Mouse (Mus musculus) heart, postnatal 0 days (tissue): ENCODE measurements around the gene Rfc4.

ENCODE experiments used
- CTCF ChIP-seq: IDR thresholded peaks from 2 replicates; pipeline ENCODE4 v1.5.1; 2016; ENCODE audit warnings: antibody characterized with exemption, control low read depth, low read depth
- EP300 ChIP-seq: IDR thresholded peaks from 2 replicates; pipeline ENCODE4 v1.6.1; 2016; ENCODE audit warnings: antibody characterized with exemption, low read depth

DNA sequence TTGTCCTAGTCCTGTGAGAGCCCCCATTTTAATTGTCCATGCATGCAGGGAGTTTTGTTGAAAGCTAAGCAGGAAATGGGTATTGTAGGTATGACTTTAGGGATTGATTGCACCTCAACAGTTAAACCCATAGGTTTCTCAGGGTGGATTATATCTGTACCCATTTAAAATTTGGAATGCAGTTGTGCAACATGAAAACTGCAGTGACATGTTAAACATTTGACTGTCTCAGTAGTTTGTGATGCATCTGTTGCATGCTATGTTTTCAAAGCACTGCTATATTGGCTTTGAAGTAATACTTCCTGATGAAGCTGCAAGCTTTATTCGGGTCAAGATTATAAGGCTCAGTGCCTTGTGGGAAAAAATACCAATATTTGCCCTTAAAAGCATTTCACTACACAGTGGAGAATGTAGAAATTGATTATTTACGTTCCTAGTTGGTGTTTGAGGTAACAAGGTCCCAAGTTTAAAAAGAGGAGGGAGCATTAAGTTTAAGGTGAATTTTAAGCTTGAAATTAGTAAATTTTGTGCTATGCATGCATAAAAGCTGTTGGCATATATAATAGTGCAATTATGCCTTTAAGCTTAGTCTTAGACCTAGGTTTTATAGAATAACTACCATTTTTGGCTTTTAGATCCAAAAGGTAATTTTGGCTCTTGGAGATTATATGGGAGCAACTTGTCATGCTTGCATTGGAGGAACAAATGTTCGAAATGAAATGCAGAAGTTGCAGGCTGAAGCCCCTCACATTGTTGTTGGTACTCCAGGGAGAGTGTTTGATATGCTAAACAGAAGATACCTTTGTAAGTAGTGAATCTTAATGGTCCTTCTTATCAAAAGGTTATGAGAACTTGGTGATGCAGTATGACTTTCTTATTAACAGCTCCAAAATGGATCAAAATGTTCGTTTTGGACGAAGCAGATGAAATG, 17.9 kb downstream of the Rfc4 start:
- no peak for TF ChIP-seq EP300
- no peak for TF ChIP-seq CTCF
